In the genomic region with DNA sequence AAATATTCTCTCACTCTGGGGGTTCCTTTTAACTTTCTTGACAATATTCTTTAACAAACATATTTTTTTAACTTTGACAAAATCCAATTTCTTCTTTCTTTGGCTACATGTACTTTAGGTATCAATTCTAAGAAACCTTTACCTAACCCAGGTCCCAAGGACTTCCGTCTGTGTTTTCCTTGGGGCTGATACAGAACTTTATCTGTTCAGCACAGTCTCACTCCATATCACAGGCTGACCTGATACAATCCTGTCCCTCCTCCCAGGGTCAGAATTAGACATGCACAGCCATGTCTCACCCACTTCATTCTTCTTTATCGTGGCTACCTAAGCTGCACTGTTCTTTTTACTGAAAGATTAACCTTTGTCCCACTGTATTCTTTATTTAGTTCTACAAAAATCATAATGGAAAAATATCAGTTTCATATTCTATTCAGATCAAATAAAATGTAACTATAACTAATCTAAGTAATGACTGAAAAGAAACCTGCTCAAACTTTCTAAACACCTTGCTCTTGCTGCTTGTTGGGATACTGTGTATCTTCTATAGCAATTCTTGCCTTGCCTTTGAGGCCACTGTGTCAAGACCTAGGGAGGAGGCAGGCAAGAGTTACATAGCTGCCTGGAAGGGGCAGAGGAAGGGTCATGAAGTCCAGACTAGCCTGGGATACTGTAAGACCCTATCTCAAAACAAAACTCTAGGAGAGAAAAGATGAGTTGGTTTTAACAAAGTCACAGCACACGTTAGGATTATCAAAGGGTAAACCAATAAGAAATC, we compare ENCODE assay signal across 1 mouse cellular context.
TF ChIP-seq lines count a peak whose summit lies in the region.

No protein-coding gene starts in this region.

TF ChIP-seq in MEL, 35 proteins besides CTCF, POLR2A, EP300 and RAD21 (continued from another document):
- TF ChIP-seq MXI1 (IDR thresholded peaks at IDR 0.05; ENCODE audit: low read depth, low read length) (no peak), USF2 (IDR thresholded peaks at IDR 0.05; ENCODE audit: borderline replicate concordance in 1 of 2, insufficient read depth in 1 of 2, low read depth in 1 of 2, low read length in 2 of 2) (no peak), HCFC1 (IDR thresholded peaks at IDR 0.05; ENCODE audit: low read depth, low read length) (no peak), CHD1 (IDR thresholded peaks at IDR 0.05; ENCODE audit: low read depth, low read length) (no peak), ELF1 (IDR thresholded peaks at IDR 0.05; ENCODE audit: low read depth, low read length) (0 out of 2 replicates have a peak, but pooled peaks have one; percentile 27), MAX (IDR thresholded peaks at IDR 0.05; ENCODE audit: low read length) (no peak), ZKSCAN1 (IDR thresholded peaks at IDR 0.05; ENCODE audit: low read depth, low read length) (no peak), CHD2 (IDR thresholded peaks at IDR 0.05; ENCODE audit: low read length) (no peak), MYC (IDR thresholded peaks at IDR 0.05; ENCODE audit: low read depth, low read length) (no peak), BHLHE40 (IDR thresholded peaks at IDR 0.05; ENCODE audit: borderline replicate concordance, low read depth, low read length) (no peak)
